In the genomic region with DNA sequence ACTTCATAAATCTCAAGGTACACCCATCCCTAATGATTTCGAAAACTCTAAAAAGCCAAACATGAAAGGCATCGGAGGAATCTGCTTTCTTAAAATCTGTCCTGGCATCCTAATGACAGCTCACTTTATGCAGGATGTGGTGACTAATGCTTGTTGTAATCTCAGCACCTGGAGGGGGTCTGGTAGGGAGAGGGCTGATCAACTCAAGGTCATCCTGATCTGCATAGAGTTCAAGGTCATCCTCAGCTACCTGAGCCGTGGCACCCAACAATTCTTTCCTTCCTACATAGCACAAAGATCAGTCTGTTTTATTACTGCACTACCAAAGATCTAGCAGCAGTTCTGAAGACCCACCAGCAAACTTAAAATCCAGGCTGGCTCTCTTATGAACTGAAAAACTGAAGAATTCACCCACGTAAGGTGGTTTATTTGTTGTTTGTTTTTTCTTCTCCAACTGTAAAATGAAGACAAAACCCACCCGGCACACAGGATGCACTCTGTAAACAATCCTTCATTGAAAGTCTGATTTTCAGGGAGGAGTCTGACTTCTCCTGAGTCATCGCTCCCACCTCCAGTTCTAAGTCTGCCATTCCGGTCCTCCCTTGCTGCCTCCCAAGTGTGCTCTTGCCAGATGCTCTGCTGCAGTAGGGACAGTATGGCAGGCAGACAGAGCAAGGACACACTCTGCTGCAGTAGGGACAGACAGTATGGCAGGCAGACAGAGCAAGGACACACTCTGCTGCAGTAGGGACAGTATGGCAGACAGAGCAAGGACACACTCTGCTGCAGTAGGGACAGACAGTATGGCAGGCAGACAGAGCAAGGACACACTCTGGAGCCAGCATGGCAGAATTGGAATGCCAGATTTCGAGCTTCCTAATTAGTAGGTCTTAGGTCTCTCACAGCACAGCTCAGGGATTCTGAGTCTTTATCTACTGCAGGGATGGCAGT, we compare ENCODE assay signal across 21 mouse cellular contexts. TPM values are rescaled to one million over a fixed set of nuclear protein-coding genes. Genes with fewer than 3 reads are reported as not detected.
A peak's percentile ranks its signal among the peaks of the same experiment; 100 is the strongest.
DNase-seq lines count a peak whose midpoint lies in the region; ATAC-seq and TF ChIP-seq lines count a peak whose summit lies in the region.
"Had no signal": no experiment of that assay in that cellular context is flagged by ENCODE, and none has a peak within 500 bp of the region (broad histone marks: within the 10 kb centered on the region; RNA-seq: fewer than 3 reads in every experiment).

No protein-coding gene starts in this region.

- H3K36me3 ChIP-seq in liver, adult 2 months (ENCODE audit: control insufficient read depth, insufficient read depth, low read length) = no peaks in the 10 kb centered on the region; the same call in 1 of the 2 replicates
- peaks cover 11% of the 10 kb centered on the region for H3K36me3 ChIP-seq in limb, embryonic 10.5 days
- H3K36me3 ChIP-seq: embryonic facial prominence, embryonic 15.5 days; midbrain, embryonic 12.5 days had no signal

- H3K9ac ChIP-seq in liver, adult 2 months (ENCODE audit: low read depth, low read length) = peak overlapping the region; percentile 54
- H3K9ac ChIP-seq: embryonic facial prominence, embryonic 15.5 days; limb, embryonic 13.5 days; midbrain, embryonic 12.5 days had no signal

- WGBS in liver, adult 2 months = 35% methylated on average over 8 of the region's 8 CpGs
- WGBS in limb, embryonic 10.5 days = 86% methylated on average over 8 of the region's 8 CpGs

- 0 out of 2 replicates have a peak, but pooled peaks have one; percentile 24 for ATAC-seq in monocyte, adult 5-6 weeks (replicated peaks; ENCODE audit: insufficient number of reproducible peaks, low FRiP score, low TSS enrichment, poor library complexity, severe bottlenecking)

- H3K9me3 ChIP-seq in limb, embryonic 10.5 days (replicated peaks) = no peaks in the 10 kb centered on the region
- H3K9me3 ChIP-seq: embryonic facial prominence, embryonic 15.5 days; hindbrain, embryonic 10.5 days; limb, embryonic 13.5 days; midbrain, embryonic 12.5 days had no signal

- H3K4me1 ChIP-seq in liver, adult 2 months (ENCODE audit: control insufficient read depth, insufficient read depth, low read length) = peaks cover 47% of the 10 kb centered on the region
- H3K4me1 ChIP-seq in limb, embryonic 10.5 days = peaks cover 41% of the 10 kb centered on the region

- peak; percentile 21 for DNase-seq in adrenal gland, adult 2 months
- DNase-seq in adrenal gland, adult 8-10 months = no peak
- peak; percentile 30 for DNase-seq in liver, adult 2 months (ENCODE audit: extremely low read depth, low read depth, low spot score)
- no peak for DNase-seq in liver
- DNase-seq in brain, adult 2 months (ENCODE audit: low read depth, low spot score) = peak; percentile 69
- no peak for DNase-seq in limb, embryonic 10.5 days (ENCODE audit: low spot score)
- no peak for DNase-seq in adipocyte (ENCODE audit: low spot score)
- DNase-seq: cerebellum, adult 9-11 months; embryo, embryonic 11 days; gastrocnemius, postnatal 25 days; kidney, adult 2 months; kidney, postnatal 14 days; lung, adult 2 months; lung, postnatal 36 days; right cerebral cortex, adult 18-20 months had no signal

- peak overlapping the region; percentile 73 for H3K27ac ChIP-seq in liver, adult 2 months (replicated peaks; ENCODE audit: insufficient read depth, low read depth, low read length)
- no peak overlapping the region for H3K27ac ChIP-seq in limb, embryonic 10.5 days
- H3K27ac ChIP-seq: embryonic facial prominence, embryonic 15.5 days; hindbrain, embryonic 10.5 days; left cerebral cortex, adult 2 months; limb, embryonic 13.5 days; midbrain, embryonic 12.5 days had no signal

- H3K4me3 ChIP-seq in liver, adult 2 months (ENCODE audit: insufficient read depth, low read depth, low read length) = peak overlapping the region; percentile 18; the same call in 1 of the 2 replicates
- H3K4me3 ChIP-seq in limb, embryonic 10.5 days = no peak overlapping the region
- H3K4me3 ChIP-seq: embryonic facial prominence, embryonic 15.5 days; hindbrain, embryonic 10.5 days; left cerebral cortex, adult 2 months; limb, embryonic 13.5 days; midbrain, embryonic 12.5 days had no signal

- H3K27me3 ChIP-seq in liver, adult 2 months (ENCODE audit: control insufficient read depth, insufficient read depth, low read length) = no peaks in the 10 kb centered on the region
- H3K27me3 ChIP-seq in limb, embryonic 10.5 days (ENCODE audit: low read depth, poor library complexity, severe bottlenecking) = no peaks in the 10 kb centered on the region
- H3K27me3 ChIP-seq: embryonic facial prominence, embryonic 15.5 days; limb, embryonic 13.5 days; midbrain, embryonic 12.5 days had no signal

- peaks cover 43% of the 10 kb centered on the region for H3K79me2 ChIP-seq in liver, adult 2 months (ENCODE audit: control insufficient read depth, insufficient read depth, low read length)

- no peak for TF ChIP-seq POLR2A in liver, adult 2 months (IDR thresholded peaks at IDR 0.05; ENCODE audit: extremely low read depth, insufficient read depth, low read length)

- TF ChIP-seq CTCF in liver, adult 2 months (IDR thresholded peaks at IDR 0.05; ENCODE audit: low read depth, low read length) = no peak

RNA-seq across cellular contexts. Expression of gene Slc25a13, which starts 4.3 kb away (rescaled TPM):
- total RNA-seq in adrenal gland, adult 2 months (2021) = 1 to 10 TPM; 9.1 to 9.7 TPM
- 2.3 and 2.9 TPM in 2 replicates for polyA plus RNA-seq in adrenal gland, adult 2 months (2012; rRNA removed)
- 10 to 100 TPM in 3 of 4 experiments, 1 to 10 TPM in 1; 9.9 to 18.3 (median 13.0) TPM for total RNA-seq in adrenal gland, adult 8-10 months (2022)
- 206 and 232 TPM in 2 replicates for total RNA-seq in liver, adult 2 months (2014; rRNA removed)
- polyA plus RNA-seq in liver, adult 2 months (2012; rRNA removed) = 53.5 and 60.3 TPM in 2 replicates
- 4.4 to 7.0 TPM (median 5.8 TPM) in 3 replicates for total RNA-seq in monocyte, adult 5-6 weeks (2017)
- 52.8 and 60.2 TPM in 2 replicates for polyA plus RNA-seq in limb, embryonic 10.5 days (2016; fragmentation: Nextera tagmentation; extraction: Ambion mirVana)

Comparison
In these comparisons a context has a peak if more than half of its experiments do, and no peak if none do; other contexts are left out.
1. DNase-seq: peak in adrenal gland, adult 2 months (single experiment), liver, adult 2 months (single experiment) and brain, adult 2 months (single experiment); none in adrenal gland, adult 8-10 months (single experiment), liver (single experiment), limb, embryonic 10.5 days (single experiment) and adipocyte (single experiment).
2. RNA of gene Slc25a13, which starts 4.3 kb away (total RNA-seq): 206 to 232 TPM in liver, adult 2 months; 9.9 to 18.3 TPM in adrenal gland, adult 8-10 months, 9.1 to 9.7 TPM in adrenal gland, adult 2 months and 4.4 to 7.0 TPM in monocyte, adult 5-6 weeks; every median in the first group is over 10 times any median in the second.